Mouse (Mus musculus): ENCODE measurements around the gene Sectm1b.

The Sectm1b gene

GRCm38 (mm10) chr11:121027259-121027658 lies 36.1 kb downstream of the Sectm1b start:
- DNase-seq (ENCODE audit: low spot score): no peak

DNA sequence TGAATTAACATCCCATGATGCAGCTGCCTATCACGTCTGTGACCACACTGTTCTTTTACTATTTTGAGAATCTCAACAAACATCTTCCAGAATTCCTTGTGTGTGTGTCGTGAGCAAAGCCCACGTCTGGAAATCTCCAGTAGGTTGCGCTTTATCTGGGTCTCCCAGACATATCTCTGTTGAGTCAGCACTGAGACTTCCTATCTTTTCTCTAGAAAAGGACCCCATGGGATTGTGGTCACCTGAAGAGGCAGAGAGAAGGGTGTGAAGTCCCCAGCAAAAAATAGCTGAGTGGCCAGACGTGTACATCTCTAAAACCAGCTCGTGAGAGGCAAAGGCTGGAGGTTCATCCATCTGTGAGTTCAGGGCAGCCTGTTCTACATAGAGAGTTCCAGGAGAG lies 39.2 kb downstream of the Sectm1b start:
- no peak for DNase-seq (ENCODE audit: low spot score)

- no peak for DNase-seq (ENCODE audit: low spot score)
Observed at GRCm38 (mm10) chr11:121019501-121019900, 43.9 kb downstream of the Sectm1b start.

DNA sequence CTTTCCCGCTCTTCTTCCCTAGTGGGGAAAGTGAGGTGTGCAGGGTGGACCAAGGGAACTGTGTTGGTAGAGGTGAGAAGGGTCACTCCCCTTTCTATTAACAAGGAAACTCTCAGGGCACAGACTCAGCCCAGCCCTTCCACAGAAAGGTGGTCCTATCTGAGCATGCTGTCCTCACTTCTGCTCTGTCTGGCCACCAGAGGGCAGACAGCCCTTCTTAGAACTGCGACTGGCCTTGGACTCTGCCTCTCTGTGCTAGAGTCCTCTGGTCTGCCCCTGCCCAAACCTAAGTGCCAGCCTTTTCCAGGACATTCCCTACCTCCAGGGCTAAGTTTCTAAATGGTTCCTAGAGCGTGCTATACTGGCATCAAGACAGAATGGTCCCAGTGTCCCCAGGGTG lies 45.7 kb downstream of the Sectm1b start:
- DNase-seq (ENCODE audit: low spot score): peak; percentile 52

- DNase-seq (ENCODE audit: low spot score): no peak
Observed at GRCm38 (mm10) chr11:121015472-121015871, 47.9 kb downstream of the Sectm1b start.

- DNase-seq (ENCODE audit: low spot score): no peak
Observed at GRCm38 (mm10) chr11:121014896-121015300, 48.5 kb downstream of the Sectm1b start.

DNA sequence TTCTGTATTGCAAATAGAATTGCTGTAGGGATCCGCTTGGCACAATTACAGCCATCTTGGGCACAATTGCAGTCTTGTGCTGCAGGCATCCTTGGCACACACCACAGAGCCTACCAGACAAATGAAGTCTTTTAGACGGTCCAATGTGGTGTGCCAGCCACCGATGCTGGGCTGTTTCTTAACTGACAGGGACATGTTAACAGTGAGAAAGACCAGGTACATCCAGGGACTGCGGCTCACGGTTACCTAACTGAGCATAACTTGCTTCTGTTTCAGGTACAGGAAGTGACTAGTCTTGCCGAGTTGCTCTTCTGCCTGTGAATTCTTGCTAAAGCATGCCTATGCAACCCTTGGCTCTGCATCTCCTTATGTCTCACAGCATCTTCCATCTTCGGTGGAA lies 49.7 kb downstream of the Sectm1b start:
- no peak for DNase-seq (ENCODE audit: low spot score)

DNA sequence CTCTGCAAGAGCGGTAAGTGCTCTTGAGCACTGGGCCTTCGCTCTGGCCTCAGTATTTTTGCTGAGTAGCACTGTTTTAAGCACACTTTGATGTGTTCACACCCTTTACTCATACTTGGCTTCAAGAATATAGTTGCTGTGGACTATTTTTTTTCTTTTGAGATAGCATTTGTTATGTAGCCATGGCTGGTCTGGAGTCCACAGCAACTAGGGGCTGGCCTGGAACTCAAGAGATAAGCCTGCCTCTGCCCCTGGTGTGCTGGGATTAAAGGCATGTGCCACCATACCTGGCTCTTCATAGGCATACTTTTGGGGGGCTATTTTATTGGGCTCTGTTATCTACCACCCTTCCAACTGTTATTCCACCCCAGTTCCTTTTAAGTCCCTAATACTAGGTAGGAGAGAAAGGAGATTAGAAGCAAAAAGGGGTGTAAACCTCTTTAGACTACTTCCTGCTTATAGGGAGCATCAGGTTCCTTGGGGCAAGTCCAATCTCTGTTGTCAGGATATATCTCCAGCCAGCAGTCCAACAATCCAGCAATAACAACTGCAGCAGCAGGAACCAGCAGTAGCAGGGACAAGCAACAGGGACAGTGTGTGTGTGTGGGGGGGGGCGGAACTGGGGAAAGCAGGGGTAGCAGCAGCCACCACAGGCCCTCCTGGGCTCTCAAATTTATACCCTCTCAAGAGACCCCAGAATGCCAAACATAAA lies 53.2 kb downstream of the Sectm1b start:
- no peak for DNase-seq (ENCODE audit: low spot score)

DNA sequence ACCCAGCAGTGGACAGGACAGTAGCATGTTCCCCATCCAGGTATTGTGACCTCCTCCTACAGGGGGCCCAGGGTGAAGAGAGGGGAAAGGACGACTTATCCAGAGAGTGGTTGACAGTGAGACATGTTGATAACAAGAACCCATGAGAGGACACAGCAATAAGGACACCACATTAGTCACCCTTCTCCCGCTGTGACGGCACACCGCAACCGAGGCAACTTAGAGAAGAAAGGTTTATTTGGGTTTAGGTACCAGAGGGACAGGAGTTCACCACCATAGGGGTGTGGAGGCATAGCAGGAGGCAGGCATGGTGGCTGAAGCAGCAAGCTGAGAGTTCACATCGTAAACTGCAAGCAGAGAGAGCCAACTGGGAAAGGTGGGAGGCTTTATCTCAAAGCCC lies 57.2 kb downstream of the Sectm1b start:
- no peak for DNase-seq (ENCODE audit: low spot score)

GRCm38 (mm10) chr11:121004281-121004680 lies 59.1 kb downstream of the Sectm1b start:
- DNase-seq (ENCODE audit: low spot score): no peak

All from ovary, postnatal 14 days (tissue).